In the genomic region with DNA sequence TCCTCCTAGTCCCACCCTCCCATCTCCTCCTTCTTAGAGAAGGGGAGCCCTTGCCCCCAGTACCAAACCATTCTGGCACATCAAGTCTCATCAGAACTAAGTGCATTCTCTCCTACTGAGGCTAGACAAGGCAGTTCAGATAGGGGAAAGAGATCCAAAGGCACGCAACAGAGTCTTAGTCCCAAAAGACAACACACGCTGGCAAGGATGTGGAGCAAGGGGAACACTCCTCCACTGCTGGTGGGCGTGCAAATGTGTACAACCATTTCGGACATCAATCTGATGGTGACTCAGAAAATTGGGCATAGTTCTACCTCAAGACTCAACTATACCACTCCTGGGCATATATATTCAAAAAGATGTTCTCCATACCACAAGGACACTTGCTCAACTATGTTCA, we compare ENCODE assay signal across 28 mouse cellular contexts.
"Had no signal": no experiment of that assay in that cellular context is flagged by ENCODE, and none has a peak within 500 bp of the region (broad histone marks: within the 10 kb centered on the region; RNA-seq: fewer than 3 reads in every experiment).

No protein-coding gene starts in this region.

- H3K27me3 ChIP-seq: embryonic facial prominence, embryonic 12.5 days; embryonic facial prominence, embryonic 13.5 days; embryonic facial prominence, embryonic 15.5 days; forebrain, embryonic 13.5 days; forebrain, embryonic 15.5 days had no signal

- H3K9ac ChIP-seq: embryonic facial prominence, embryonic 12.5 days; embryonic facial prominence, embryonic 13.5 days; embryonic facial prominence, embryonic 15.5 days; forebrain, embryonic 13.5 days; forebrain, embryonic 15.5 days; forebrain, postnatal 0 days had no signal

- ATAC-seq: forebrain, embryonic 13.5 days; forebrain, embryonic 14.5 days; forebrain, embryonic 15.5 days; forebrain, embryonic 16.5 days; forebrain, postnatal 0 days had no signal

- H3K4me2 ChIP-seq: embryonic facial prominence, embryonic 12.5 days; embryonic facial prominence, embryonic 13.5 days; embryonic facial prominence, embryonic 15.5 days; forebrain, embryonic 13.5 days; forebrain, embryonic 15.5 days; heart, embryonic 11.5 days had no signal

- DNase-seq: cerebellum, adult 18-20 months; cerebellum, adult 2 months; cerebellum, adult 8-10 months; cerebellum, adult 9-10 months; cerebellum, adult 9-11 months; cerebellum, postnatal 10 days; cerebellum, postnatal 14 days; cerebellum, postnatal 25 days; cerebellum, postnatal 36 days; embryo, embryonic 11 days; forebrain, postnatal 0 days; gastrocnemius, adult 2 months; gastrocnemius, postnatal 14 days; gastrocnemius, postnatal 25 days; gastrocnemius, postnatal 36 days; heart, adult 18-20 months had no signal

- H3K4me1 ChIP-seq: embryonic facial prominence, embryonic 13.5 days; embryonic facial prominence, embryonic 15.5 days had no signal

- H3K27ac ChIP-seq: embryonic facial prominence, embryonic 10.5 days; embryonic facial prominence, embryonic 12.5 days; embryonic facial prominence, embryonic 13.5 days; embryonic facial prominence, embryonic 15.5 days; forebrain, embryonic 10.5 days; forebrain, embryonic 13.5 days; forebrain, embryonic 15.5 days; gastrocnemius, adult 2 months; heart, adult 2 months had no signal

- H3K9me3 ChIP-seq: embryonic facial prominence, embryonic 10.5 days; embryonic facial prominence, embryonic 12.5 days; embryonic facial prominence, embryonic 13.5 days; embryonic facial prominence, embryonic 15.5 days; forebrain, embryonic 10.5 days; forebrain, embryonic 13.5 days; forebrain, embryonic 15.5 days had no signal

- H3K36me3 ChIP-seq: embryonic facial prominence, embryonic 10.5 days; embryonic facial prominence, embryonic 12.5 days; embryonic facial prominence, embryonic 13.5 days; embryonic facial prominence, embryonic 15.5 days; forebrain, embryonic 10.5 days; forebrain, embryonic 15.5 days had no signal

- H3K4me3 ChIP-seq: embryonic facial prominence, embryonic 10.5 days; embryonic facial prominence, embryonic 12.5 days; embryonic facial prominence, embryonic 13.5 days; embryonic facial prominence, embryonic 15.5 days; erythroblast, embryonic 14.5 days; forebrain, embryonic 10.5 days; forebrain, embryonic 13.5 days; forebrain, embryonic 15.5 days; gastrocnemius, adult 2 months; heart, adult 2 months had no signal
